ENCODE assay signal across 15 mouse cellular contexts in genomic region chr7:39659597-39659996, GRCm38 (mm10).
A peak's percentile ranks its signal among the peaks of the same experiment; 100 is the strongest.
DNase-seq lines count a peak whose midpoint lies in the region; TF ChIP-seq lines count a peak whose summit lies in the region.
"Had no signal": no experiment of that assay in that cellular context is flagged by ENCODE, and none has a peak within 500 bp of the region (broad histone marks: within the 10 kb centered on the region; RNA-seq: fewer than 3 reads in every experiment).

No protein-coding gene starts in this region.

- DNase-seq in gastrocnemius, adult 18-20 months (ENCODE audit: low spot score), result peak; percentile 56
- DNase-seq in gastrocnemius, postnatal 4 days (ENCODE audit: low spot score in 2 of 2), result no peak
- peak; percentile 11 for DNase-seq in urinary bladder, postnatal 25 days (ENCODE audit: low spot score)
- no peak for DNase-seq in urinary bladder, adult 2 months (ENCODE audit: low spot score)
- DNase-seq in lung, adult 2 months, result peak; percentile 26
- no peak for DNase-seq in cerebellum, adult 11-12 months
- DNase-seq in ovary, postnatal 14 days (ENCODE audit: low spot score), result no peak
- DNase-seq in cerebellum, postnatal 36 days, result no peak
- DNase-seq: B cell, adult 2 months; cerebellum, adult 9-10 months had no signal

- TF ChIP-seq CTCF in lung, adult 2 months (IDR thresholded peaks at IDR 0.05; ENCODE audit: insufficient read depth, low read length), result no peak

- H3K4me3 ChIP-seq in lung, adult 2 months (replicated peaks; ENCODE audit: extremely low read depth, low read depth, low read length), result no peak overlapping the region
- H3K4me3 ChIP-seq: embryonic facial prominence, embryonic 15.5 days; hindbrain, embryonic 15.5 days; layer of hippocampus, adult 2 months; limb, embryonic 15.5 days; neural tube, embryonic 12.5 days had no signal

- TF ChIP-seq POLR2A in lung, adult 2 months (IDR thresholded peaks at IDR 0.05; ENCODE audit: borderline replicate concordance, extremely low read depth, low read depth, low read length), result no peak

- H3K4me1 ChIP-seq in lung, adult 2 months (ENCODE audit: control insufficient read depth, insufficient read depth, low read length), result no peaks in the 10 kb centered on the region; the same call in 1 of the 2 replicates
- H3K4me1 ChIP-seq: embryonic facial prominence, embryonic 15.5 days had no signal

- WGBS in lung, adult 2 months, result 18% methylated on average over 5 of the region's 5 CpGs

Comparison
In these comparisons a context has a peak if more than half of its experiments do, and no peak if none do; other contexts are left out.
1. DNase-seq: peak in gastrocnemius, adult 18-20 months (single experiment), urinary bladder, postnatal 25 days (single experiment) and lung, adult 2 months (single experiment); none in gastrocnemius, postnatal 4 days (0 of 2), urinary bladder, adult 2 months (single experiment), cerebellum, adult 11-12 months (single experiment), ovary, postnatal 14 days (single experiment) and cerebellum, postnatal 36 days (0 of 2).